Mouse (Mus musculus) limb, embryonic 14.5 days (tissue): ENCODE results near the gene Hectd4. TPM values are rescaled to one million over a fixed set of nuclear protein-coding genes. Genes with fewer than 3 reads are reported as not detected.

Source experiments
- ATAC-seq: fragments of 200-750 bp; cut with Nextera tagmentation; 2 replicates; pipeline ENCODE4 v1.8.0; 2017; ENCODE audit warnings: low read depth, moderate number of reproducible peaks, moderate TSS enrichment; ENCODE audit not compliant: low FRiP score
- DNase-seq: peaks from one replicate; pipeline ENCODE4 v3.0.0-alpha.2; 2015; ENCODE audit warnings: low spot score
- H3K27ac ChIP-seq: fragments of 300-500 bp; sonication (generic); replicated peaks from 2 replicates; pipeline ENCODE4 v1.5.1; 2014; ENCODE audit warnings: low read depth, mild to moderate bottlenecking, low read length, moderate library complexity, mixed read lengths
- H3K27me3 ChIP-seq: fragments of 300-500 bp; sonication (generic); 2 replicates; pipeline ENCODE4 v1.6.1; 2014; ENCODE audit warnings: low read length, mixed read lengths; ENCODE audit not compliant: control insufficient read depth, insufficient read depth
- H3K36me3 ChIP-seq: fragments of 300-500 bp; sonication (generic); 2 replicates; pipeline ENCODE4 v1.6.1; 2014; ENCODE audit warnings: mild to moderate bottlenecking, low read length, moderate library complexity, mixed read lengths; ENCODE audit not compliant: control insufficient read depth, insufficient read depth
- H3K4me1 ChIP-seq: fragments of 300-500 bp; sonication (generic); 2 replicates; pipeline ENCODE4 v1.6.1; 2014; ENCODE audit warnings: antibody characterized with exemption, low read length, mixed read lengths; ENCODE audit not compliant: control insufficient read depth, insufficient read depth
- H3K4me2 ChIP-seq: fragments of 300-500 bp; sonication (generic); replicated peaks from 2 replicates; pipeline ENCODE4 v1.6.1; 2014; ENCODE audit warnings: low read depth, mild to moderate bottlenecking, low read length, moderate library complexity; ENCODE audit not compliant: severe bottlenecking
- H3K4me3 ChIP-seq: fragments of 300-500 bp; sonication (generic); replicated peaks from 2 replicates; pipeline ENCODE4 v1.5.1; 2014; ENCODE audit warnings: low read length
- H3K9ac ChIP-seq: fragments of 300-500 bp; sonication (generic); 2 replicates; pipeline ENCODE4 v1.6.1; 2014; ENCODE audit warnings: mild to moderate bottlenecking, low read depth, low read length, moderate library complexity; ENCODE audit not compliant: severe bottlenecking
- H3K9me3 ChIP-seq: fragments of 300-500 bp; sonication (generic); 2 replicates; pipeline ENCODE4 v1.6.1; 2016; ENCODE audit warnings: low read length; ENCODE audit not compliant: control insufficient read depth
- POLR2A ChIP-seq: fragments of 200-500 bp; IDR thresholded peaks from 2 replicates; pipeline ENCODE4 v1.8.0; 2012; ENCODE audit warnings: inconsistent platforms, mild to moderate bottlenecking, moderate library complexity, borderline replicate concordance; ENCODE audit not compliant: insufficient read depth, insufficient read length; ENCODE audit errors: extremely low read depth
- WGBS: fragments of 180-500 bp; shearing (Covaris S2); extraction: QIAGEN DNeasy Blood & Tissue Kit; methylation state at CpG from one replicate; pipeline ENCODE4 v1.1.7; 2014; 5-methylcytosine and 5-hydroxymethylcytosine counted together
- polyA plus RNA-seq, 2 experiments: library from polyadenylated mRNA; depleted of rRNA in 1 of 2; stranded (reverse) in 1 of 2; unstranded in 1 of 2; fragments of >200 nt; fragmentation: Nextera tagmentation in 1 of 2; extraction: Ambion mirVana in 1 of 2; gene quantifications; 2 replicates each; pipeline versions ENCODE4 v1.2.1 to v1.2.3; 2012 to 2014

Gene Hectd4
- polyA plus RNA-seq, 2 experiments: 7.0 to 15.2 TPM

GRCm38 (mm10) chr5:121407856-121408255 lies 187.8 kb downstream of the Hectd4 start:
- no peak overlapping the region for H3K4me2 ChIP-seq
- H3K27ac ChIP-seq: no peak overlapping the region
- H3K4me3 ChIP-seq: no peak overlapping the region
- WGBS: 92% methylated on average over 8 of the region's 8 CpGs
- no peak overlapping the region for H3K9ac ChIP-seq
- no peaks in the 10 kb centered on the region for H3K9me3 ChIP-seq
- DNase-seq (no peak), ATAC-seq (no peak)
- H3K27me3 ChIP-seq: no peaks in the 10 kb centered on the region
- TF ChIP-seq POLR2A: no peak
- H3K4me1 ChIP-seq: no peaks in the 10 kb centered on the region
- H3K36me3 ChIP-seq: peaks cover 52% of the 10 kb centered on the region

DNA sequence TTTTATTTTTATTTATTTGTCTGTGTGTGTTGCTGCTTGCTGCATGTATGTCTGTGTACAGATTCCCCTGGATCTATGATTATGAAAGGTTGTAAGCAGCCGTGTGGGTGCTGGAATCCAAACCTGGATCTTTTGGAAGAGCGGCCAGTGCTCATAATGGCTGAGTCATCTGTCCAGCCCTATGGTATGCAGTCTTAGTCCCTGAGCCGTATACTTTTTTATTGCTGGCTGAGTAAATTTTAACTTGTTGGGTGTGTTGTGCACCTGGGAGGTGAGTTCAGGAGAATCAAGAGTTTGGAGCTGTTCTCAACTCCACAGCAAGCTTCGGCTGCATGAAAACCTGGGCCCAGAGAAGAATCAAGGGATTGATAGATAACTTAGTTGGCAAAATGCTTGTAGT lies 191.0 kb downstream of the Hectd4 start:
- no peak overlapping the region for H3K27ac ChIP-seq
- no peak overlapping the region for H3K9ac ChIP-seq
- H3K36me3 ChIP-seq: peaks cover 78% of the 10 kb centered on the region
- no peak for TF ChIP-seq POLR2A
- 89% methylated on average over 4 of the region's 4 CpGs for WGBS
- no peak overlapping the region for H3K4me3 ChIP-seq
- H3K27me3 ChIP-seq: no peaks in the 10 kb centered on the region
- no peak overlapping the region for H3K4me2 ChIP-seq
- no peaks in the 10 kb centered on the region for H3K9me3 ChIP-seq
- no peaks in the 10 kb centered on the region for H3K4me1 ChIP-seq
- ATAC-seq (no peak), DNase-seq (no peak)

Other genes with a start within 250 kb of the Hectd4 start
- 0.10 and 0.17 TPM in 2 replicates for gene Rph3a, start 210.1 kb upstream of the Hectd4 start, polyA plus RNA-seq (2012; rRNA removed)
- not detected in 2 replicates for gene Rph3a, start 210.1 kb upstream of the Hectd4 start, polyA plus RNA-seq (2014; fragmentation: Nextera tagmentation; extraction: Ambion mirVana)
- 44.1 and 44.6 TPM in 2 replicates for gene Ptpn11, start 28.8 kb upstream of the Hectd4 start, polyA plus RNA-seq (2012; rRNA removed)
- gene Ptpn11, start 28.8 kb upstream of the Hectd4 start, polyA plus RNA-seq (2014; fragmentation: Nextera tagmentation; extraction: Ambion mirVana): 27.1 and 29.6 TPM in 2 replicates
- 786 and 1,086 TPM in 2 replicates for gene Rpl6, start 15.7 kb upstream of the Hectd4 start, polyA plus RNA-seq (2012; rRNA removed)
- 696 and 712 TPM in 2 replicates for gene Rpl6, start 15.7 kb upstream of the Hectd4 start, polyA plus RNA-seq (2014; fragmentation: Nextera tagmentation; extraction: Ambion mirVana)
- 102 and 109 TPM in 2 replicates for gene Trafd1, start 165.4 kb downstream of the Hectd4 start, polyA plus RNA-seq (2012; rRNA removed)
- gene Trafd1, start 165.4 kb downstream of the Hectd4 start, polyA plus RNA-seq (2014; fragmentation: Nextera tagmentation; extraction: Ambion mirVana): 70.2 and 74.7 TPM in 2 replicates
- 20.2 and 20.9 TPM in 2 replicates for gene Naa25, start 177.7 kb downstream of the Hectd4 start, polyA plus RNA-seq (2012; rRNA removed)
- gene Naa25, start 177.7 kb downstream of the Hectd4 start, polyA plus RNA-seq (2014; fragmentation: Nextera tagmentation; extraction: Ambion mirVana): 39.8 and 41.2 TPM in 2 replicates
- gene Tmem116, start 231.7 kb downstream of the Hectd4 start, polyA plus RNA-seq (2012; rRNA removed): 2.4 and 3.4 TPM in 2 replicates
- 1.5 and 2.9 TPM in 2 replicates for gene Tmem116, start 231.7 kb downstream of the Hectd4 start, polyA plus RNA-seq (2014; fragmentation: Nextera tagmentation; extraction: Ambion mirVana)
- gene Erp29, start 232.3 kb downstream of the Hectd4 start, polyA plus RNA-seq (2012; rRNA removed): 113 and 161 TPM in 2 replicates
- 159 and 162 TPM in 2 replicates for gene Erp29, start 232.3 kb downstream of the Hectd4 start, polyA plus RNA-seq (2014; fragmentation: Nextera tagmentation; extraction: Ambion mirVana)